ENCODE assay signal across 1 mouse cellular context in the genomic region with DNA sequence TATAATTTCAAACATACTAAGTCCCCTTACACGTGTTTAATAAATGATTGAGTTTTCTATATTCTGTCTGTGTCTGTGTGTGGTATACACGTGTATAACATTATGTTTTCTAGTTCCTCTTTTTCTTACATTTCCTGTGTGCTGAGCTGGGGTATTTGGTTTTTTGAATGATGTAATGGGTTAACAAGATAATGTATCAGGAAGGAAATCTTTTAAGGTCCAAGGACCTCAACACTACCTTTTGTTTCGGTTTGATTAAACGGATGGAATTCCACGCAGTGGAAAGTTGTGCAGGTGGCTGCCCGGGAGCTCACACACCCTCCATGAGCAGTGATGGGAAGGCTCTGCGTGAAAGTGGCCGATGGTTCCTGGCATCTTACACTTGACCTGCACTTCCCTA.
A peak's percentile ranks its signal among the peaks of the same experiment; 100 is the strongest.
TF ChIP-seq lines count a peak whose summit lies in the region.

No protein-coding gene starts in this region.

TF ChIP-seq in MEL, 35 proteins besides CTCF, POLR2A, EP300 and RAD21 (continued from another document):
- TF ChIP-seq POLR2AphosphoS5 (IDR thresholded peaks at IDR 0.05; ENCODE audit: borderline replicate concordance, low read depth, low read length) (no peak), SIN3A (IDR thresholded peaks at IDR 0.05; ENCODE audit: low read length) (peak; percentile 54; the same call in 1 of the 2 replicates), ZKSCAN1 (IDR thresholded peaks at IDR 0.05; ENCODE audit: low read depth, low read length) (no peak), MAX (IDR thresholded peaks at IDR 0.05; ENCODE audit: low read length) (peak; percentile 75; the same call in 1 of the 2 replicates), ETS1 (IDR thresholded peaks at IDR 0.05; ENCODE audit: low read depth, low read length) (peak; percentile 88), RCOR1 (IDR thresholded peaks at IDR 0.05; ENCODE audit: low read depth, low read length) (0 out of 2 replicates have a peak, but pooled peaks have one; percentile 6), TAL1 (IDR thresholded peaks at IDR 0.05; ENCODE audit: low read length) (no peak), ZMIZ1 (IDR thresholded peaks at IDR 0.05; ENCODE audit: low read depth, low read length) (no peak), ZNF384 (IDR thresholded peaks at IDR 0.05; ENCODE audit: low read depth, low read length) (no peak), ZC3H11A (IDR thresholded peaks at IDR 0.05; ENCODE audit: low read depth, low read length) (no peak), GABPA (IDR thresholded peaks at IDR 0.05; ENCODE audit: low read depth, low read length) (no peak), USF1 (IDR thresholded peaks at IDR 0.05; ENCODE audit: low read depth, low read length) (no peak), MAZ (IDR thresholded peaks at IDR 0.05; ENCODE audit: low read depth, low read length) (no peak), TCF12 (IDR thresholded peaks at IDR 0.05; ENCODE audit: low read depth, low read length) (0 out of 2 replicates have a peak, but pooled peaks have one; percentile 16), BHLHE40 (IDR thresholded peaks at IDR 0.05; ENCODE audit: borderline replicate concordance, low read depth, low read length) (no peak), ELF1 (IDR thresholded peaks at IDR 0.05; ENCODE audit: low read depth, low read length) (no peak), HCFC1 (IDR thresholded peaks at IDR 0.05; ENCODE audit: low read depth, low read length) (no peak), MXI1 (IDR thresholded peaks at IDR 0.05; ENCODE audit: low read depth, low read length) (peak; percentile 44; the same call in 1 of the 2 replicates), GATA1 (IDR thresholded peaks at IDR 0.05; ENCODE audit: low read depth, low read length) (peak; percentile 45; the same call in 1 of the 2 replicates)
